Mouse (Mus musculus) lung, postnatal 36 days (tissue): Measurements from ENCODE around the gene Ninj2.
A peak's percentile ranks its signal among the peaks of the same experiment; 100 is the strongest.

Experiments used
- DNase-seq: peaks from one replicate; pipeline ENCODE4 v3.0.0; 2022; ENCODE audit warnings: mixed read lengths

Ninj2 gene

DNA sequence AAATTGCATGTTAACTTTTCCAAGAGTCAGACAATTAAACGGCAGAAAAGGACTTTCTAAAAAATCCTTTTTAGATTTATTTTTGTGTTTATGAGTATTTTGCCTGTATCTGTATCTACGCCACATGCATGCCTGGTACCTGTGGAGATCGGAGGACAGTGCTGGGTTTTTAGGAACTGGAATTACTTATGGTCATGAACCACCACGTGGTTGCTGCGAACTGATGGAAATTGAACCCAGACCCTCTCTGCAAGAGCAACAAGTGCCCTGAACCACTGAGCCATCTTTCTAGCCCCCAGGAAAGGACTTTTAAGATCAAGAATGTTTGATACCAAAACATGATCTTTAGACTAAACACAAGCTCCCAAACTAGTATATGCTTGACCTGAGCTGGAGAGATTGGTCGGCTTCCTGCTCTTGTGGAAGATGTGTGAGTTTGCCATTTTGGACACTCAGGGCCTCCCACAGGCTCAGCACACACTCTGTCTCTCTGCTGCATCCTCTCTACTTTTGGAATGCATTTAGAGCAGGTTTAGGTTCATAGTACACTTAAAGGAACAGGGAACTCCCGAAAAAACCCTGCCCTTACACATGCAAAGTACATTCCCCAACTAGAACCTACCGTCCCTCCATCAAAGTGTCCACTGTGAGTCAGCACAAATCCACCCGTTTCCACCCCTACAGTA is 1.1 kb downstream of the Ninj2 start:
- no peak for DNase-seq

GRCm38 (mm10) chr6:120095096-120095495 is 1.9 kb downstream of the Ninj2 start:
- DNase-seq = no peak

DNA sequence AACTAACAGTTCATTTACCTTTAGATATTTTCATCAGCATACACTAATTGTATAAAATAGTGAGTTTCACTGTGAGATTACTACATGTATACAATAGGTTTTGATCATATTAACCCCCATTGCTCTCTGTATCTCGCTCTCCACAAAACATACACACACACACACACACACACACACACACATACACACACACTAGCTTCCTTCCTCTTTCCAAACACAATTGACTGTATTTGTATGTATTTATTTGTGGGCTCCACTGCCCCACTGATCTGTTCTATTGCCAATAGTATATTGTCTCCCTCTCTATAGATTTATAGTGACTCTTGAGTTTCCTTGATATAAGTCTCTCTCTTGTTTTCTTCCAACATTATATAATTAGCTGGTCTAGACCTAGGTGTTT is 2.4 kb downstream of the Ninj2 start:
- DNase-seq = no peak

GRCm38 (mm10) chr6:120099392-120099791 is 6.2 kb downstream of the Ninj2 start:
- no peak for DNase-seq

DNA sequence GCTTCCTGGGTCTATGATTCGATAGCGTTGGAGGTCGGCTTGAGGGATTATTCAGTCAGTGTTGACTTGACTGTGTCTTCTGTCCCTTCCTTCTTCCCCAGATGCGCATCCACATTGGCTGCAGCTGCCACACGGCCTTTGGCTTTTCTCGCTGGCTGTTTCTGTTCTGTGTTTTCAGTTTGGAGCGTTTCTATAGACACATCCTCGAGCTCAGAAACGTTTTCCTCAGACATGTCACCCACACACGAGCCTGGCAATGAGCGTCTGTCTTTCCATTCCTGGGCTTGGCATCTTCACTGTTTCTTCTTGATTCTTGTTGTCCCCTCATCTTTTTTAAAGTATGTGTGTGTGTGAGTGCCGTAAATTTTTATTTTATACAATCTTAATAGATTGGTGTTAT is 8.1 kb downstream of the Ninj2 start:
- no peak for DNase-seq

DNA sequence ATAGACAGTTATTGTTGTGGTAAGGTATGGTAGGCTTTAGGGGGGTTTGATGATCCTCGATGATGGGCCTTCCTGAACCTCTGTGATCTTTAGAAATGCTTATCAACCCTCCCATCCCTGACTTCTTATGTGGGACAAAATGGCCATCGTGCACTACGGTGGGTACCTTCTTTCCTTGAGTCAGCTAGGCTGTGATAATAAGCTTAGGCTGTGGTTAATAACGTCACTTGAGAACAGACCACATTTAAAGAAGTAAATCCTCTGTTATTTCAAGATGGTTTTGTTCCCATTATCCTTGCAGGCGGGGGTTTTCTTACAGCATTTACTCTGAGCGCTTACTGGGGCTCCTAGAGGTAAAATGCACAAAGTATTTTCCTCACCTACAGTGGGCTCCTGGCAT is 8.8 kb downstream of the Ninj2 start:
- no peak for DNase-seq

GRCm38 (mm10) chr6:120103104-120103503 is 10.0 kb downstream of the Ninj2 start:
- DNase-seq = no peak

- DNase-seq = no peak
Measured at GRCm38 (mm10) chr6:120105055-120105454, 11.9 kb downstream of the Ninj2 start.

- no peak for DNase-seq
Measured at GRCm38 (mm10) chr6:120107586-120107985, 14.4 kb downstream of the Ninj2 start.

DNA sequence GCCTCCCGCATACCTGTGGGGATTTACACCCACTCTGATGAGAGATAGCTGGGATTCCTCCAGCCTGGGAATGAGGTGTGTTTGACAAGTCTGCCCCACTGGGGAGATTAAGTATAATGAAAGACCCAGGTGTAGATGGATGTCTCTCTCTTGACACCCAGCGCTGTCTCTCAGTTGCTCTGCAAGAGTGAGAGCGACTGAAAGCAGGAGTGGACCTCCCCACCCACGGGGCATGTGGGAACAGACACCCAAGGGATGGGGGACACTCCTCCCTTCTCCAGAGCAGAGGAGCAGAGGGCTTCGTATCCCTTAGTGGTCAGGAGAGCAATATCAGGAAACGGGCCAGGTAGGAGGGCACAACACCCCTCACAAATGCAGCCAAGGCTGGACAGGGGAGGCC is 14.9 kb downstream of the Ninj2 start:
- no peak for DNase-seq

GRCm38 (mm10) chr6:120109173-120109572 is 16.0 kb downstream of the Ninj2 start:
- DNase-seq = peak; percentile 77

DNA sequence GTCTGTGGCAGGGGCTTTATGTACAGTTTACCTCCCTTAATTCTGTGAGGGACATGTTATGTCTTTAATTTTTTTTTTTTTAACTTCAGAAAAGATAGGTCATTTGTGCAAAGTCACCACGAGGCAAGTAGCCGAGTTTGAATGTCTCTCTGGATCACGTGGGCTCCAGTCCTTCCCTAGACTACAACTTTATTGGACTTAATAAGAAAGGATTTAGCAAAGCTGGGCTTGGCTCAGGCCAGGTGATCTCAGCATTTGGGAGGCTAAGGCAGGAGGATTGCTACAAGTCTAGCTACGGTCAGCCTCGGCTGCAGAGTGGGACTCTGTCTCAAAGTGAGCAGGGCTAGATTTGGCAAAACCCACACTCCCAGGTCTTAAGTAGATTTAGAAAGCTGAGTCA is 16.8 kb downstream of the Ninj2 start:
- no peak for DNase-seq

DNA sequence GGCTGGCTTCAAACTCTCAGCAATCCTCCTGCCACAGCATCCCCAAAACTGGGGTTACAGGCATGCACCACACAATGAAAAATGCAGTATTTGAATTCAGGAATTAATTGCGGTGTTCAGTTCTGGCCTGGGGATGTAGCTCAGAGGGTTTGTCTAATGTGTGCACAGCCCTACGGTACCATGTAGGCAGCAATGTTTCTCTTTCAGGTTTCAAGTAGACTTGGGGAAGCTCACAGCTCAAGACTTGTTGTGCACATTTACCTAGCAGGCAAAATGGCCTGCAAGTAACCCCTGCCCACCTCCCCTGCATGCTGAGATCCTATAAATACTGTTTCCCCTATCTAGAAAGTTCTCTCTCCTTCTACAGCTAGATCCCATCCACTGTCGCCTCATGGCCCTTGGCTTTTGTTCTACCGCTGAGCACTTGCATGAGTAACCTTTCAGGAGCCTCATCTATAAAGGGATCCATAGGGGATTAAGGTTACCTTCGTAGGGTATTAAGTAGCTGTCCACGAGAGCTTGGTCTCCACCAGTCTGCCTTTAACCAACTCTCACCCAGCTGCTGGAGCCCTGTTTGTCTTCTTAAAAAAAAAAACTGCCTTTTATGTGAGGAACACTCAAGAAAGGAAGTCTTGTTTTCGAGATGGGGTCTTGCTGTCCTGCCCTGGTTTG is 17.7 kb downstream of the Ninj2 start:
- no peak for DNase-seq

DNA sequence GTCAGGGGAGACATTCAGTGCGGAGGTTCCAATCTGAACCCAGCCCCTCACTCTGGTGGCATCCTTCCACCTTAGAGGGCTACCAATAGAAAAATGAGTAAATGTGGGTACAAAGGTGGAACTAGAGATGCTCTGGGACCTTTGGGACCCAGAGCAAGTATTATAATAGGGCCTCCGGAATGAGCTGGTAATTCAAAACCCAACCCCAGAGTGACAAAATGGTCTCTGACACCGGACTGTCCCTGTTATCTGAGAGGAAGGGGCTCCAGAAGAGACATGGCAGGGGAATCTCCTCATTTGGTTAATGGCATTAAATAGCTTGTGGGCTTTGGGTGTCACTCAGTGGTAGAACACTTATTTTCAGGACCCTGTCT is 18.2 kb downstream of the Ninj2 start:
- DNase-seq = no peak

GRCm38 (mm10) chr6:120111984-120112803 is 19.0 kb downstream of the Ninj2 start:
- DNase-seq = peak; percentile 80

- DNase-seq = no peak
Measured at GRCm38 (mm10) chr6:120113856-120114255, 20.7 kb downstream of the Ninj2 start.

- DNase-seq = no peak
Measured at GRCm38 (mm10) chr6:120114271-120114670, 21.1 kb downstream of the Ninj2 start.

- peak; percentile 90 for DNase-seq
Measured at GRCm38 (mm10) chr6:120114698-120115097, 21.5 kb downstream of the Ninj2 start.

DNA sequence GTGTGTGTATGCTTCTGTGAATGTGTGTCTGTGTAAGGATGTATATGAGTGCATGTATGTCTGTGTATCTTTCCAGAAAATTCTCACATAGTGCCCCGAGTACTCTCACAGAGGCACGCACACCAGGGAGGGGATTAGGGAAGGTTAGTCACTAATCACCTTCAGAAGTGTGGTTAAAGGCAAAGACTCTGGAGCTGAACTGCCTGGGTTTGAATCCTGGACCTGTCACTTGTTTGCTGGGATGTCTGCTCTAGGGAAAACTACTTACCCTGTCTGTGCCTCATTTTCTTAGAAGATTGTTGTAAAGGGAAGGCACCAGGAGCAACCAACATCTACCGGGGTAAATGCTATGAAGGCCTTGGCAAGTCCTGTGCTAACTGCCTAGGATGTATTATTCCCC is 22.3 kb downstream of the Ninj2 start:
- no peak for DNase-seq

- DNase-seq = no peak
Measured at GRCm38 (mm10) chr6:120119824-120120223, 26.7 kb downstream of the Ninj2 start.

- DNase-seq = no peak
Measured at GRCm38 (mm10) chr6:120124688-120125087, 31.5 kb downstream of the Ninj2 start.

- no peak for DNase-seq
Measured at GRCm38 (mm10) chr6:120126456-120126855, 33.3 kb downstream of the Ninj2 start.

DNA sequence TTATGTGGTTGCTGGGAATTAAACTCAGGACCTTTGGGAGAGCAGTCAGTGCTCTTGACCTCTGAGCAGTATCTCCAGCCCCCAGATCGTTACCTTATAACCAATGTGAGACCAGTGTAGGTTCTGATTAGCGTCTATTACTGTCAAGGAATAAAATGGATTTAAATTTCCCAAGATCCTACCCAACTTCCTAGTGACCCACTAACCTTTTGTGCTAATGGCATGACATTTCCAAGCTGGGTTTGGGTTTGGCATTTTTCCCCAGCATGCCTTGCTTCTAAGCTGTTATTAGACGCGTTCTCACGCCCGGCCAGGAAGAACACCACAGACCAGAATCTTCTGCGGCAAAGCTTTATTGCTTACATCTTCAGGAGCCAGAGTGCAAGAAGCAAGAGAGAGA is 34.2 kb downstream of the Ninj2 start:
- DNase-seq = no peak

- DNase-seq = no peak
Measured at GRCm38 (mm10) chr6:120134748-120135147, 41.6 kb downstream of the Ninj2 start.
